Mouse (Mus musculus) CD4-positive helper T cell, adult 2 months (primary cell): ENCODE measurements around the gene Olfr597.
"Not testable (repeated sequence)": the region's sequence is repeated elsewhere in the genome, so short reads cannot be mapped to it uniquely, and the experiment has no call there.

Source experiments
- DNase-seq: peaks from one replicate; pipeline ENCODE4 v3.0.0-alpha.2; 2012; ENCODE audit warnings: low read depth, missing footprints, low spot score

Gene Olfr597

GRCm38 (mm10) chr7:103316015-103316414, at the start of gene Olfr597:
Gene Olfr597, plus strand, starts transcription at chr7:103316315.
- not testable (repeated sequence) for DNase-seq

GRCm38 (mm10) chr7:103305348-103305747, 10.8 kb upstream of the Olfr597 start, which contains the start of gene Olfr596:
Gene Olfr596, plus strand, starts transcription at chr7:103305648.
- DNase-seq, result not testable (repeated sequence)

GRCm38 (mm10) chr7:103323268-103323667, 7.2 kb downstream of the Olfr597 start, which contains the start of gene Olfr598:
Gene Olfr598, plus strand, starts transcription at chr7:103323568.
- no peak for DNase-seq

GRCm38 (mm10) chr7:103335617-103336016, 19.5 kb downstream of the Olfr597 start, which contains the start of gene Olfr599:
Gene Olfr599, plus strand, starts transcription at chr7:103335917.
- no peak for DNase-seq

GRCm38 (mm10) chr7:103349569-103349968, 33.5 kb downstream of the Olfr597 start, which contains the start of gene Olfr600:
Gene Olfr600, minus strand, starts transcription at chr7:103349669.
- no peak for DNase-seq

- no peak for DNase-seq
These were observed 46.4 kb downstream of the Olfr597 start, which contains the start of gene Olfr601 for GRCm38 (mm10) chr7:103362555-103362954. Gene Olfr601, minus strand, starts transcription at chr7:103362655.
